Mouse (Mus musculus) G1E (cell line): Measurements from ENCODE around the gene Plcb4. TPM values are rescaled to one million over a fixed set of nuclear protein-coding genes. Genes with fewer than 3 reads are reported as not detected.

Source experiments
- ATAC-seq: 2 replicates; pipeline ENCODE4 v1.8.0; 2016; ENCODE audit warnings: mild to moderate bottlenecking; ENCODE audit not compliant: insufficient number of reproducible peaks, poor library complexity, low FRiP score, severe bottlenecking; ENCODE audit errors: extremely low read depth
- DNase-seq: peaks from one replicate; pipeline ENCODE4 v3.0.0; 2012; ENCODE audit warnings: low spot score
- H3K27me3 ChIP-seq: 2 replicates; pipeline ENCODE4 v1.6.1; 2012; ENCODE audit warnings: mild to moderate bottlenecking, low read length, inconsistent platforms; ENCODE audit not compliant: insufficient read depth
- H3K36me3 ChIP-seq: replicated peaks from 2 replicates; pipeline ENCODE3; 2012; ENCODE audit warnings: mild to moderate bottlenecking, inconsistent platforms
- H3K4me1 ChIP-seq: 2 replicates; pipeline ENCODE4 v1.6.1; 2012; ENCODE audit warnings: low read depth, low read length, inconsistent platforms, mixed read lengths; ENCODE audit not compliant: insufficient read depth
- H3K4me3 ChIP-seq: 2 replicates; pipeline ENCODE4 v1.5.1; 2012; ENCODE audit warnings: low read depth, mild to moderate bottlenecking, inconsistent platforms, low read length, moderate library complexity, mixed read lengths
- H3K9me3 ChIP-seq: replicated peaks from 2 replicates; pipeline ENCODE4 v1.6.1; 2012; ENCODE audit warnings: inconsistent platforms
- CTCF ChIP-seq: IDR thresholded peaks from 2 replicates; pipeline ENCODE4 v1.5.1; 2012; ENCODE audit warnings: low read depth, low read length, inconsistent platforms, mixed read lengths
- GATA1 ChIP-seq: IDR thresholded peaks from 2 replicates; pipeline ENCODE4 v1.6.1; 2012; ENCODE audit warnings: borderline replicate concordance, low read length, inconsistent platforms, mixed read lengths
- GATA2 ChIP-seq: IDR thresholded peaks from 2 replicates; pipeline ENCODE4 v1.6.1; 2012; ENCODE audit warnings: low read depth, low read length, inconsistent platforms, borderline replicate concordance
- POLR2AphosphoS5 ChIP-seq: IDR thresholded peaks from 2 replicates; pipeline ENCODE4 v1.6.1; 2012; ENCODE audit warnings: low read depth, low read length, inconsistent platforms; ENCODE audit not compliant: insufficient replicate concordance
- TAL1 ChIP-seq: conservative IDR thresholded peaks from 2 replicates; pipeline ENCODE4 v1.6.1; 2012; ENCODE audit warnings: low read depth, low read length, inconsistent platforms, mixed read lengths
- polyA plus RNA-seq: library from polyadenylated mRNA; stranded (reverse); fragments of >175 nt; gene quantifications from 2 replicates; pipeline ENCODE4 v1.2.3, GENCODE M21; 2012
- total RNA-seq, 2 experiments: library from RNA; stranded (forward) in 1 of 2; stranded (reverse) in 1 of 2; fragments of 200-1000 nt in 1 of 2; fragments of >200 nt in 1 of 2; fragmentation: Nextera tagmentation in 1 of 2; gene quantifications; 2 replicates each; pipeline ENCODE4 v1.2.3; 2014 to 2017

Gene Plcb4
- total and polyA plus RNA-seq, 3 experiments = 0.27 TPM; not detected in 2

DNA sequence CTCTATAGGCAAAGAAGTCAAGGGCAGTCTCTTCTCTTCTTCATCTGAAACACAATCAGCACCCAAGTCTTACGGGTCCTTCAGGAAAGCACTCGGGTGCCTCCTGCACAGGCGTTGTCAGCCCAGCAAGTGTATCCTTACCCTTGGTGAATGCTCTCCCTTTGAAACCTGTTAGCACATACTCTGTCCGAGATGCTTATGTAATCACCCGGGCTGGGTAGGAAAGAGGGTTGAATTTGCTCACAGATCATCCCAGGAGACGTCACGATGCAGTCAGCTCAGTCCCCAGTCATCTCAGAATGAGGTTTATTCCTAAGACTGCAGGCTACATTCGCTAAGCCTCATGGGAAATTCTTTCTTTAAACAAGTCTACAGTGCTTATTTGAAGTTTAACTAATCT is 184.9 kb downstream of the Plcb4 start:
- TF ChIP-seq CTCF (no peak), TAL1 (no peak), POLR2AphosphoS5 (no peak), GATA1 (no peak), GATA2 (no peak)
- H3K9me3 ChIP-seq = peaks cover 33% of the 10 kb centered on the region
- no peaks in the 10 kb centered on the region for H3K36me3 ChIP-seq
- DNase-seq (no peak), ATAC-seq (no peak)
- no peaks in the 10 kb centered on the region for H3K4me1 ChIP-seq
- H3K27me3 ChIP-seq = no peaks in the 10 kb centered on the region
- no peak overlapping the region for H3K4me3 ChIP-seq

DNA sequence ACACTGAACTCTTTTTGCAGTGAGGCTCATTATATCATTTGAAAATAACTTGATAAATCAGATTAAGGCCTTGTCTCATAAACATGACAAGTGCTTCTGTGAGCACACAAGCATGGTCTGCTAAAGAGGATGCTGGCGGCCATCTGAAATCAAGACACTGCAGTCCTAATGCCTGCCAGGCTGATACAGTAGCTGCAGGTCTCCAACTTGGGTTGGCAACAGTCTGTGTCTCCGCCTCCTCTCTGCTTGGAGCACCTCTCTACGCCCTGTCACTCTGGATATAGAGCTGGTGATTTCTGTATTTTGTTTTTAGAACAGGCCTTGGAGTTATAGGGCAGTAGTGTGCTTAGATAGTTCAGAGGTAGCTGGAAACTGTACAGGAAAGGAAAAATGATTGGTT is 188.1 kb downstream of the Plcb4 start:
- Histone ChIP-seq H3K9me3 (peaks cover 45% of the 10 kb centered on the region), H3K36me3 (no peaks in the 10 kb centered on the region), H3K4me1 (no peaks in the 10 kb centered on the region), H3K27me3 (no peaks in the 10 kb centered on the region), H3K4me3 (no peak overlapping the region)
- no peak for DNase-seq
- no peak for ATAC-seq
- no peak for TF ChIP-seq GATA2

DNA sequence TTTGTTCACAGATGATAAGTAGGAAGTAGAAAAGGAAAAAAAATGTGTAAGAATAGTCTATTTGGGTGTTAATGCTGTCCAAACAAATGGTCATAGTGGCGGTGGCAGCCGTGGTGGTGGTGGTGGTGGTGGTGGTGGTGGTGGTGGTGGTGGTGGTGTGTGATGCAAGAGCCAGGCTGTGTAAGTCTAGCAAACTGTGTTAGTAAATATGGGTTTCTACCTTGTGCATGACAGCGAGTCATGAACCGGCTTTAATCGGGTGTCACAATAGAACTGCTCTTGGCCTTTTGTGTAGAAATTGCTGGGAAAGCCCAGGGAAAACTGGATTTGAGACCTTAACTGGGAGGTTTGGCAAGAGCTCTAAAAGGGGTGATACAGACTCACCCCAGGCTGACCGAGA is 188.9 kb downstream of the Plcb4 start:
- Histone ChIP-seq H3K4me1 (no peaks in the 10 kb centered on the region), H3K27me3 (no peaks in the 10 kb centered on the region), H3K9me3 (peaks cover 48% of the 10 kb centered on the region), H3K36me3 (no peaks in the 10 kb centered on the region), H3K4me3 (no peak overlapping the region)
- ATAC-seq = no peak
- TF ChIP-seq POLR2AphosphoS5 (no peak), GATA2 (no peak), TAL1 (no peak), GATA1 (no peak), CTCF (no peak)
- no peak for DNase-seq

DNA sequence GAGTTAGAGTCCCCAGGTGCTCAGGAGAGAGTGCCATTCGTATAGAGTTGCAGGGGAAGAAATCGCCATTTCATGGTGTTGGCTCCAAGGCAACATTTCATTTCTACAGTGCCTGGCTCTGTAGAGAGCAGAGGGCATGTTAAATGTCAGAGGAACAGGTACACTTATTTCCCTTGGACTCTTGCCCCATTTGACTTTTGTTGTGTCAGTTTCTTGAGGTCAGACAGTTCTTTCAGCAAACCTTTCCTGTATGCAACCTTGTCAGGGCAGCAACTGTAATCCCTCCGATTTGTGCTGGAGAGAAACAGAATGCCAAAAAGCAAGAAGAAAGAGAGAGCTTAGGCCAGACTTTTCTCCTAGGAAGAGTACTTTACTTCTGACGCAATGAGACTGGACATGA is 189.4 kb downstream of the Plcb4 start:
- DNase-seq (no peak), ATAC-seq (no peak)
- no peak overlapping the region for H3K4me3 ChIP-seq
- no peaks in the 10 kb centered on the region for H3K36me3 ChIP-seq
- H3K9me3 ChIP-seq = peaks cover 49% of the 10 kb centered on the region
- no peaks in the 10 kb centered on the region for H3K4me1 ChIP-seq
- TF ChIP-seq GATA1 = no peak
- no peaks in the 10 kb centered on the region for H3K27me3 ChIP-seq

- no peak for DNase-seq
- Histone ChIP-seq H3K9me3 (peaks cover 45% of the 10 kb centered on the region), H3K4me3 (no peak overlapping the region), H3K36me3 (no peaks in the 10 kb centered on the region), H3K27me3 (no peaks in the 10 kb centered on the region), H3K4me1 (no peaks in the 10 kb centered on the region)
- no peak for ATAC-seq
- TF ChIP-seq GATA1 (no peak), TAL1 (no peak), POLR2AphosphoS5 (no peak), GATA2 (no peak), CTCF (no peak)
Measured at GRCm38 (mm10) chr2:135851964-135852363, 193.2 kb downstream of the Plcb4 start.

- H3K9me3 ChIP-seq = peaks cover 42% of the 10 kb centered on the region
- DNase-seq (no peak), ATAC-seq (no peak)
- no peak for TF ChIP-seq TAL1
- no peak overlapping the region for H3K4me3 ChIP-seq
- H3K36me3 ChIP-seq = no peaks in the 10 kb centered on the region
- no peaks in the 10 kb centered on the region for H3K4me1 ChIP-seq
- no peaks in the 10 kb centered on the region for H3K27me3 ChIP-seq
Measured at GRCm38 (mm10) chr2:135853085-135853484, 194.3 kb downstream of the Plcb4 start.

GRCm38 (mm10) chr2:135854059-135854458 is 195.2 kb downstream of the Plcb4 start:
- ATAC-seq = no peak

More at GRCm38 (mm10) chr2:135854059-135854458, 195.2 kb downstream of the Plcb4 start:
- DNase-seq = no peak
- H3K4me1 ChIP-seq = no peaks in the 10 kb centered on the region
- TF ChIP-seq TAL1 = no peak
- TF ChIP-seq CTCF = no peak
- no peak for TF ChIP-seq POLR2AphosphoS5
- no peak for TF ChIP-seq GATA2
- no peak for TF ChIP-seq GATA1
- H3K4me3 ChIP-seq = no peak overlapping the region
- H3K9me3 ChIP-seq = peaks cover 40% of the 10 kb centered on the region
- no peaks in the 10 kb centered on the region for H3K36me3 ChIP-seq
- no peaks in the 10 kb centered on the region for H3K27me3 ChIP-seq
